Mouse (Mus musculus) intestine, embryonic 16.5 days (tissue): ENCODE measurements at regions not wholly inside any gene's neighbourhood (a gene's known extent, or its start where the extent isn't known, plus 50 kb on each side); places are given as distances from the start of the nearest gene placed in this dataset.

ENCODE experiments used
- ATAC-seq: fragments of 200-750 bp; cut with Nextera tagmentation; 2 replicates; pipeline ENCODE4 v1.8.0; 2017; ENCODE audit warnings: moderate TSS enrichment, moderate library complexity
- H3K27ac ChIP-seq: fragments of 300-500 bp; sonication (generic); 2 replicates; pipeline ENCODE4 v1.5.1; 2014; ENCODE audit warnings: mild to moderate bottlenecking, low read length
- H3K27me3 ChIP-seq: fragments of 300-500 bp; sonication (generic); replicated peaks from 2 replicates; pipeline ENCODE4 v1.6.1; 2014; ENCODE audit warnings: low read length, control low read depth, mixed read lengths; ENCODE audit not compliant: control insufficient read depth, insufficient read depth
- H3K36me3 ChIP-seq: fragments of 300-500 bp; sonication (generic); 2 replicates; pipeline ENCODE4 v1.6.1; 2014; ENCODE audit warnings: low read length, control low read depth; ENCODE audit not compliant: control insufficient read depth, insufficient read depth
- H3K4me1 ChIP-seq: fragments of 300-500 bp; sonication (generic); 2 replicates; pipeline ENCODE4 v1.6.1; 2014; ENCODE audit warnings: low read length, control low read depth, mixed read lengths; ENCODE audit not compliant: control insufficient read depth, insufficient read depth
- H3K4me2 ChIP-seq: fragments of 300-500 bp; sonication (generic); 2 replicates; pipeline ENCODE4 v1.6.1; 2014; ENCODE audit warnings: low read depth, low read length, control low read depth
- H3K4me3 ChIP-seq: fragments of 300-500 bp; sonication (generic); 2 replicates; pipeline ENCODE4 v1.5.1; 2014; ENCODE audit warnings: mild to moderate bottlenecking, low read length
- H3K9ac ChIP-seq: fragments of 300-500 bp; sonication (generic); 2 replicates; pipeline ENCODE4 v1.6.1; 2014; ENCODE audit warnings: low read depth, low read length
- H3K9me3 ChIP-seq: fragments of 300-500 bp; sonication (generic); 2 replicates; pipeline ENCODE4 v1.6.1; 2016; ENCODE audit warnings: low read length, control low read depth; ENCODE audit not compliant: control insufficient read depth
- WGBS: fragments of 180-500 bp; shearing (Covaris S2); extraction: QIAGEN DNeasy Blood & Tissue Kit; methylation state at CpG from one replicate; pipeline ENCODE4 v1.1.7; 2014; 5-methylcytosine and 5-hydroxymethylcytosine counted together

DNA sequence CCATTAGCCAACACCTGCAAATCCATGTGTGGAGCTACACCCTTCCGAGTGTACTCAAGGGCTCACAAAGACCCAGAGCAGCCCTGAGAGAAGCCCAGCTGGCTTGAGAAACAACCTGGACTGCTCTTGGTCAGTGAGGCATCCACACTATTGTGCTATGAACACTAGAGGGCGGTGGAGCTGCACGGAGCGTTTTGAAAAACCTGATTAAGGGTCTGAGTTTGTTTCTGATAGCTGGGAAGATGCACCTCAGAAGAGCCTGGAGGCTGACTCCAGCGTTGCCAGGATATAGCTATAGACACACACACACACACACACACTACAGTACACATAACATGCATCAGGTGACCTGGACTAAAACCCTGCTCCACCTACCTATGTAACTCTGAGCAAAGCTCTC lies 185.5 kb downstream of the Prdm2 start:
- Histone ChIP-seq H3K9me3 (no peaks in the 10 kb centered on the region), H3K9ac (no peak overlapping the region), H3K36me3 (no peaks in the 10 kb centered on the region), H3K4me3 (no peak overlapping the region), H3K4me1 (no peaks in the 10 kb centered on the region), H3K27ac (no peak overlapping the region), H3K4me2 (no peak overlapping the region), H3K27me3 (no peaks in the 10 kb centered on the region)
- WGBS, result 8% methylated on average over 5 of the region's 5 CpGs
- peak; percentile 28; the same call in 1 of the 2 replicates for ATAC-seq

DNA sequence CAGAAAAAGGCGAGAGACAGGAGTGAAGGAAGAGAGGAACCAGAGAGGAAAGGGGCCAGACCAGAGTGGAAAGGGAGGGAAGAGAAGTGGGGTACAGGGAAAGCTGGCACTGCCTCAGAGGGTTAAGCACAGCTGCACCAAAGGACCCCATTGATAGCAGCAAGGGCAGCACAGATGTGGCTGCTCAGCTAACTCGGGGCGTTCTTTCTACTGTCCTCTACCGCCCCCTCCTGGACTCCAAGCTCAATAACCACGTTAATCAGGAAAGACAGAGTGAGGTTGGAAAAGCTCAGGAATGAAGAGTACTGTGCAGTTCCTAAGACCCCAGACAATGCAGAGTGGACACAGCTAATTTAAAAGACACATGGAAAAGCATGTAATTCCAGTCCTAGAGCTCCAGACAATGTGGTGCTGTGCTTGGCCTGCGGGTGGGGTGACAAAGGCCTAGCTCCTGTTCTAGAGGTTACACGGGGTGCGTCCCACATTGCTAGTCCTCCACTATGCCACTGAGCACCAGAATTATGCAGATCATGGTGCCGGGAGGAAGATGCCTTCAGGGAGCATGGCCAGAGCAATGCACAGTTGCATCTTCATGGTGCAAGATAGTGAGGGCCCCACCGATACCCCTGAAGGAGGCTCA lies 191.4 kb downstream of the Prdm2 start:
- Histone ChIP-seq H3K4me3 (no peak overlapping the region), H3K36me3 (no peaks in the 10 kb centered on the region), H3K9ac (no peak overlapping the region), H3K27me3 (no peaks in the 10 kb centered on the region), H3K4me1 (no peaks in the 10 kb centered on the region), H3K27ac (no peak overlapping the region), H3K9me3 (no peaks in the 10 kb centered on the region), H3K4me2 (no peak overlapping the region)
- 46% methylated on average over 10 of the region's 10 CpGs for WGBS
- ATAC-seq, result peak; percentile 36; the same call in 1 of the 2 replicates

DNA sequence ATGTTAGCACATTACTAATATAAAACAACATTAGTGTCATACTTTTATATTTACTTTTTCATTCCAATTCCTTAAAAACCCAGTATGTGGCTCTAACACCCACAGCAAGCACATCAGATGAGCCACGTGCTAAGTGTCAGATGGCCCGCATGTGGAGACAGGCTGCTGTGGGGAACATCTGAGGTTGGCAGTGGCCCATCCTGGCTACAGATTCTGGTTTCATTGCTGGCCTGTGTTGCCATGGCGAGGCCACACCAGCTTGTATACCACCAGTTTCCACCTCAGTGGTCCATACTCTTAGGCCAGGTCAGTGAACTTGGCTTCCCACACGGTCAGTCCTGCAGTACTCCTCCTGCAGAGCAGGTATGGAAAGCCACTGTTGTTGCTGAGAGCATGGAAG lies 192.1 kb downstream of the Prdm2 start:
- Histone ChIP-seq H3K36me3 (no peaks in the 10 kb centered on the region), H3K9ac (no peak overlapping the region), H3K9me3 (no peaks in the 10 kb centered on the region), H3K27ac (no peak overlapping the region), H3K4me3 (no peak overlapping the region), H3K4me2 (no peak overlapping the region), H3K27me3 (no peaks in the 10 kb centered on the region), H3K4me1 (no peaks in the 10 kb centered on the region)
- 72% methylated on average over 4 of the region's 4 CpGs for WGBS
- ATAC-seq, result no peak

- Histone ChIP-seq H3K9me3 (no peaks in the 10 kb centered on the region), H3K4me3 (no peak overlapping the region), H3K9ac (no peak overlapping the region), H3K4me1 (no peaks in the 10 kb centered on the region), H3K4me2 (no peak overlapping the region), H3K27me3 (no peaks in the 10 kb centered on the region), H3K36me3 (no peaks in the 10 kb centered on the region), H3K27ac (no peak overlapping the region)
- 83% methylated on average over 8 of the region's 8 CpGs for WGBS
- ATAC-seq, result no peak
These were observed 199.9 kb downstream of the Prdm2 start for GRCm38 (mm10) chr4:143012900-143013299.

DNA sequence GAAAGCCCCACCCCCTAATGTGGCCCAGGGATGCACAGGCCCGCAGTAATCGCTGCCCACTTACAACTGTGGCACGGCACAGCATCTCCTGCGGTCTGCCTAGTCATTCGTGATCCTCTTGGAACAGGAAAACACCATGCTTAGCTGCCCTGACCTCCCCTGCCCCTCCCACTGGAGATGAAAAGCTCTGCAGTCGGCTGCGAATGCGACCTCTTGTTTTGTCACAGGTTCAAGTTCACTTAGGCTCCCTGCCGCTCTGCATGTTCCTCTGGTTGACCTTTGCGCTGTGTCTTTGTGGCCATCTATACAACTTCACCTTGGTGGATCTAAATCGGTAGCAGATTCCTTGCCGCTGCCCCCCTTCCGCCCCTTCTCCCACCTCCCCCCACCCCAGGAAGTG lies 210.8 kb downstream of the Prdm2 start:
- no peaks in the 10 kb centered on the region for H3K9me3 ChIP-seq
- H3K27me3 ChIP-seq, result no peaks in the 10 kb centered on the region

DNA sequence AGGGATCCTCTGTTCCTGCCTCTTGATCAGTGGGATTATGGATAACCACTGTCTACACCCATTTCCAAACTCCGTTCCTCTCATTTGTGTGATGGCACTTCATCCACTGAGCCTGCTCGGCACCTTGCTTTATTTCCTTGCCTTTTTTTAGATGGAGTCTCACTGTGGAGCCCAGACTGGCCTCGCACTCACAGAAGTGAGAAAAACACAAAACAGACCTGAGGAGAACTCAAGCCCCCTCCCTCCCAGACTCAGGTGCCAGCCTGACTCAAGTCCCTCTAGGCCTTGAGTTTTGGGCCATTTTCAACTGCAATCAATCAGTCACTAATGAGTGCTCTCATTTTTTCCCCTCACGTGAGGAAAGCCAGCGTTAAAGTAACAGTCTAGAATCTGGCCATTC lies 211.3 kb downstream of the Prdm2 start:
- no peak overlapping the region for H3K4me3 ChIP-seq
- H3K9me3 ChIP-seq, result no peaks in the 10 kb centered on the region
- no peak overlapping the region for H3K4me2 ChIP-seq
- H3K27ac ChIP-seq, result no peak overlapping the region
- no peaks in the 10 kb centered on the region for H3K27me3 ChIP-seq
- no peak for ATAC-seq
- H3K4me1 ChIP-seq, result no peaks in the 10 kb centered on the region
- WGBS, result 61% methylated on average over 5 of the region's 5 CpGs
- no peak overlapping the region for H3K9ac ChIP-seq
- no peaks in the 10 kb centered on the region for H3K36me3 ChIP-seq

More for the DNA sequence above, 210.8 kb downstream of the Prdm2 start:
- Histone ChIP-seq H3K4me2 (no peak overlapping the region), H3K4me1 (no peaks in the 10 kb centered on the region), H3K9ac (no peak overlapping the region), H3K27ac (no peak overlapping the region), H3K36me3 (no peaks in the 10 kb centered on the region), H3K4me3 (no peak overlapping the region)
- WGBS, result 46% methylated on average over 13 of the region's 13 CpGs
- ATAC-seq, result no peak

- ATAC-seq, result no peak
- no peaks in the 10 kb centered on the region for H3K4me1 ChIP-seq
- H3K9ac ChIP-seq, result no peak overlapping the region
- no peaks in the 10 kb centered on the region for H3K27me3 ChIP-seq
- H3K36me3 ChIP-seq, result no peaks in the 10 kb centered on the region
- H3K4me2 ChIP-seq, result no peak overlapping the region
- no peak overlapping the region for H3K4me3 ChIP-seq
- no peaks in the 10 kb centered on the region for H3K9me3 ChIP-seq
- WGBS, result 63% methylated on average over 4 of the region's 4 CpGs
- no peak overlapping the region for H3K27ac ChIP-seq
These were observed 216.4 kb downstream of the Prdm2 start for GRCm38 (mm10) chr4:142996406-142996805.

GRCm38 (mm10) chr4:142991401-142991800 lies 221.4 kb downstream of the Prdm2 start:
- no peaks in the 10 kb centered on the region for H3K9me3 ChIP-seq
- H3K36me3 ChIP-seq, result no peaks in the 10 kb centered on the region
- no peaks in the 10 kb centered on the region for H3K27me3 ChIP-seq
- no peak overlapping the region for H3K27ac ChIP-seq
- no peak overlapping the region for H3K4me3 ChIP-seq
- no peak overlapping the region for H3K4me2 ChIP-seq
- 48% methylated on average over 4 of the region's 4 CpGs for WGBS
- H3K9ac ChIP-seq, result no peak overlapping the region
- ATAC-seq, result no peak
- H3K4me1 ChIP-seq, result no peaks in the 10 kb centered on the region

DNA sequence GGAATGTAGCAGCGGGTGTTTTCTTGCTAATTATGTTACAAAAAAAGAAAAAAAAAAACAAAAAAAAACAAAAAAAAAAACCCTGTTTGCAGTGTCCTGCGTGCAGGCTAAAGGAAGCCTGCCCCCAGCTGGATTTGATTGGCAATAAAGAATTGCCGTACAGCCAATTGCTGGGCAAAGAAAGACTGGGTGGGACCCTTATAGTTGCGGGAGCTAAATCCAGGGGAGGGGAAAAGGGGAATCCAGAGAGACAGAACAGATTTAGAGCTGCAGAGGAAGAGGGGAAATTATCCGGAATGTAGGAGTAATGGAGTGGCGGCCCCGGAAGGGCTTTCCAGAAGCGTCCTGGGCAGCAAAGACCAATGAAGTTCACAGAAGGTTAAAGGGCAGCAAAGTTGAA lies 223.6 kb downstream of the Prdm2 start:
- ATAC-seq, result no peak
- WGBS, result 4% methylated on average over 8 of the region's 8 CpGs
- H3K9ac ChIP-seq, result no peak overlapping the region
- no peaks in the 10 kb centered on the region for H3K4me1 ChIP-seq
- no peaks in the 10 kb centered on the region for H3K27me3 ChIP-seq
- H3K4me3 ChIP-seq, result no peak overlapping the region
- H3K9me3 ChIP-seq, result no peaks in the 10 kb centered on the region
- no peak overlapping the region for H3K27ac ChIP-seq
- H3K4me2 ChIP-seq, result peak overlapping the region; percentile 42; the same call in 1 of the 2 replicates
- no peaks in the 10 kb centered on the region for H3K36me3 ChIP-seq

DNA sequence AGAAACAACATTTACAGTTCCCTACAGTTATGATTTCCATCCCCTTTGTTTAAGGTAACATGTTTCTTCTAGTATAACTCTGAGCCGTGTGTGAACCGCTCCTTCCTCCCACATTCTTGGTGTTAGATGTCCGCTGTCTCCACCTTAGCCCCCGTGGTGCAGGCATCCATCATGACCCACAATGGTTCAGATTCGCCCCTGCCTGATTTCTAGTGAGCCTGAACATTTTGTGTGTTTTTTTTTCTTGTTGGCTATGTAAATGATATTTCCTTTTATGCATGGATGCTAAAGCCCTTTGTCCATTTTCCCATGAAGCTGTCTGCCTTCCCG lies 229.5 kb downstream of the Prdm2 start:
- 55% methylated on average over 6 of the region's 6 CpGs for WGBS
- no peaks in the 10 kb centered on the region for H3K27me3 ChIP-seq
- H3K9me3 ChIP-seq, result no peaks in the 10 kb centered on the region
- no peak overlapping the region for H3K4me2 ChIP-seq
- no peaks in the 10 kb centered on the region for H3K4me1 ChIP-seq
- no peaks in the 10 kb centered on the region for H3K36me3 ChIP-seq
- no peak overlapping the region for H3K27ac ChIP-seq
- ATAC-seq, result no peak
- H3K9ac ChIP-seq, result no peak overlapping the region
- no peak overlapping the region for H3K4me3 ChIP-seq
